Mouse (Mus musculus): ENCODE results near the gene Slc15a3. TPM values are rescaled to one million over a fixed set of nuclear protein-coding genes. Genes with fewer than 3 reads are reported as not detected.

Gene Slc15a3
- 1.3 TPM for polyA plus RNA-seq (2017; shearing (Covaris generic))

GRCm38 (mm10) chr19:10839010-10839892 lies at the start of gene Slc15a3:
Gene Slc15a3, plus strand, starts transcription at chr19:10839727.

GRCm38 (mm10) chr19:10829436-10830175 lies 9.9 kb upstream of the Slc15a3 start, which contains the start of gene Cd6:
Gene Cd6, minus strand, starts transcription at chr19:10830058.

GRCm38 (mm10) chr19:10869886-10870527 lies 30.5 kb downstream of the Slc15a3 start, which contains the start of gene Tmem132a:
Gene Tmem132a, minus strand, starts transcription at chr19:10869940.

GRCm38 (mm10) chr19:10881426-10882154 lies 42.1 kb downstream of the Slc15a3 start, which contains the start of gene Tmem109:
Gene Tmem109, minus strand, starts transcription at chr19:10882001.

GRCm38 (mm10) chr19:10895016-10895528 lies 55.5 kb downstream of the Slc15a3 start, which contains the start of gene Prpf19:
Gene Prpf19, plus strand, starts transcription at chr19:10895231.

Other genes with a start within 250 kb of the Slc15a3 start
- 197 TPM for gene Ddb1, start 234.4 kb upstream of the Slc15a3 start, polyA plus RNA-seq (2017; shearing (Covaris generic))
- gene Tkfc, start 234.1 kb upstream of the Slc15a3 start, polyA plus RNA-seq (2017; shearing (Covaris generic)): 11.5 TPM
- gene Vwce, start 205.5 kb upstream of the Slc15a3 start, polyA plus RNA-seq (2017; shearing (Covaris generic)): 0.37 TPM
- gene Pga5, start 161.7 kb upstream of the Slc15a3 start, polyA plus RNA-seq (2017; shearing (Covaris generic)): not detected
- 26.5 TPM for gene Vps37c, start 151.0 kb upstream of the Slc15a3 start, polyA plus RNA-seq (2017; shearing (Covaris generic))
- gene Cd5, start 100.7 kb upstream of the Slc15a3 start, polyA plus RNA-seq (2017; shearing (Covaris generic)): 623 TPM
- gene Cd6, start 9.7 kb upstream of the Slc15a3 start, polyA plus RNA-seq (2017; shearing (Covaris generic)): 713 TPM
- gene Tmem132a, start 30.2 kb downstream of the Slc15a3 start, polyA plus RNA-seq (2017; shearing (Covaris generic)): 0.40 TPM
- gene Tmem109, start 42.3 kb downstream of the Slc15a3 start, polyA plus RNA-seq (2017; shearing (Covaris generic)): 58.9 TPM
- 86.7 TPM for gene Prpf19, start 55.5 kb downstream of the Slc15a3 start, polyA plus RNA-seq (2017; shearing (Covaris generic))
- gene Zp1, start 80.9 kb downstream of the Slc15a3 start, polyA plus RNA-seq (2017; shearing (Covaris generic)): not detected
- gene Ptgdr2, start 97.4 kb downstream of the Slc15a3 start, polyA plus RNA-seq (2017; shearing (Covaris generic)): not detected
- gene Ccdc86, start 109.5 kb downstream of the Slc15a3 start, polyA plus RNA-seq (2017; shearing (Covaris generic)): 23.3 TPM
- not detected for gene Ms4a10, start 134.9 kb downstream of the Slc15a3 start, polyA plus RNA-seq (2017; shearing (Covaris generic))
- gene Ms4a15, start 153.5 kb downstream of the Slc15a3 start, polyA plus RNA-seq (2017; shearing (Covaris generic)): not detected
- gene Ms4a18, start 178.3 kb downstream of the Slc15a3 start, polyA plus RNA-seq (2017; shearing (Covaris generic)): not detected
- not detected for gene Ms4a8a, start 241.4 kb downstream of the Slc15a3 start, polyA plus RNA-seq (2017; shearing (Covaris generic))

Data from CD4-positive, CD25-positive, alpha-beta regulatory T cell, adult 9 weeks (primary cell).